Mouse (Mus musculus) midbrain, embryonic 16.5 days (tissue): Measurements from ENCODE around the gene Dclk1. TPM values are rescaled to one million over a fixed set of nuclear protein-coding genes. Genes with fewer than 3 reads are reported as not detected.

Experiments used
- ATAC-seq: fragments of 200-750 bp; cut with Nextera tagmentation; 2 replicates; pipeline ENCODE4 v1.8.0; 2017; ENCODE audit warnings: moderate TSS enrichment
- H3K27ac ChIP-seq: fragments of 300-500 bp; sonication (generic); 2 replicates; pipeline ENCODE4 v1.5.1; 2014; ENCODE audit warnings: mild to moderate bottlenecking, low read length, mixed read lengths
- H3K27me3 ChIP-seq: fragments of 300-500 bp; sonication (generic); 2 replicates; pipeline ENCODE4 v1.6.1; 2014; ENCODE audit warnings: low read depth, low read length, mixed read lengths; ENCODE audit not compliant: control insufficient read depth, insufficient read depth
- H3K36me3 ChIP-seq: fragments of 300-500 bp; sonication (generic); 2 replicates; pipeline ENCODE4 v1.6.1; 2014; ENCODE audit warnings: mild to moderate bottlenecking, low read length, moderate library complexity, mixed read lengths; ENCODE audit not compliant: control insufficient read depth, insufficient read depth
- H3K4me1 ChIP-seq: fragments of 300-500 bp; sonication (generic); 2 replicates; pipeline ENCODE4 v1.6.1; 2014; ENCODE audit warnings: mild to moderate bottlenecking, low read length, mixed read lengths; ENCODE audit not compliant: control insufficient read depth, insufficient read depth
- H3K4me2 ChIP-seq: fragments of 300-500 bp; sonication (generic); 2 replicates; pipeline ENCODE4 v1.6.1; 2014; ENCODE audit warnings: mild to moderate bottlenecking, low read length, mixed read lengths
- H3K4me3 ChIP-seq: fragments of 300-500 bp; sonication (generic); 2 replicates; pipeline ENCODE4 v1.5.1; 2014; ENCODE audit warnings: low read depth, mild to moderate bottlenecking, low read length, moderate library complexity, mixed read lengths
- H3K9ac ChIP-seq: fragments of 300-500 bp; sonication (generic); 2 replicates; pipeline ENCODE4 v1.6.1; 2014; ENCODE audit warnings: low read depth, low read length, mixed read lengths
- H3K9me3 ChIP-seq: fragments of 300-500 bp; sonication (generic); replicated peaks from 2 replicates; pipeline ENCODE4 v1.6.1; 2014; ENCODE audit warnings: mild to moderate bottlenecking, low read length, mixed read lengths; ENCODE audit not compliant: control insufficient read depth, poor library complexity, severe bottlenecking
- WGBS: fragments of 180-500 bp; shearing (Covaris S2); extraction: QIAGEN DNeasy Blood & Tissue Kit; methylation state at CpG from one replicate; pipeline ENCODE4 v1.1.7; 2014; 5-methylcytosine and 5-hydroxymethylcytosine counted together
- polyA plus RNA-seq: library from polyadenylated mRNA; unstranded; fragments of >200 nt; fragmentation: Nextera tagmentation; extraction: Ambion mirVana; gene quantifications from 2 replicates; pipeline ENCODE4 v1.2.1, GENCODE M21; 2015

Dclk1 gene
- polyA plus RNA-seq, 1 experiment from 2014 or later: 293 TPM

DNA sequence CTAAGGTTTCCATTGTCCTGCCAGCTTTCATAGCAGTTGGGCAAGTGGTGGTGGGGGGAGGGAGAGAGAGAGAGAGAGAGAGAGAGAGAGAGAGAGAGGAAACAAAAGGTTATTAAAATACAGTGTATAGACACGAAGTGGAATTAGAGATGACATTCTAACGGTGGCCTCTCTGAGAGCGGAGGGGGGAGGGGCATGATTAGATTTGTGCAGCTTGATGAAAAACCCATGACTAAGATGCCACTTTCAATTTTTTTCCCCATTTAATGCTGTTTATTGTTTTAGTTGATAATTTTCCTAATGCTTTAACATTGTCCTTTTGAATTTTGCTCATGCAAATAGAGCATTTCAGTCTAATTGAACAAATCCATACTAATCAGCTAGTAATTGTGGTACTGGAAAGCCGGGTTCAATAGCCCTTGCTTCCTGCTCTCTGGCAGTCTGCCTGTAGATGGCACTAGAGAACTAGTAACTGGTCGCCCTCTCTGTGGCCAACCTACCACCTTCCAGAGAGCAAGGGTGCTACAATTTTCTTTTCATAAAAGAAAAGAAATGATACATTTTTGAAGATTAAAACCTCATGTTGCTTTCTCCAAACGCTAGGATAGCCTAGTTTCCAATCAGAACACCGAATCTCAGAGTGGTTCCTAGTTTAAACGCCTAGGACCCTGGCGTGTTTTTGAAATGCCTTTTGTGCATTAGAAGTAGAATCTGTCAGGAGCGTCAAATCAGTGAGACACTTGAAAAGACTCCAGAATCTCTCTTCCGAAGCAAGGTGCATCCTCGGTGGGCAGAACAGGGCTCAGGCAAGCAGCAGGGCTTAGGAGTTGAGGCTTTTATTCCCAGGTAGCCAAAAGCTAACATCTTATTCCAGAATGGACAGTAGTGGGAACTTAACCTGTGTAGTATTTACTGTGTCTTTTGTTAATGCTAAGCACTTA is 278.3 kb downstream of the Dclk1 start:
- peaks cover 57% of the 10 kb centered on the region for H3K4me1 ChIP-seq
- peaks cover 8% of the 10 kb centered on the region; the same call in 1 of the 2 replicates for H3K36me3 ChIP-seq
- no peak overlapping the region for H3K4me3 ChIP-seq
- H3K9ac ChIP-seq: peak overlapping the region; percentile 31
- peak; percentile 80 for ATAC-seq
- H3K9me3 ChIP-seq: no peaks in the 10 kb centered on the region
- peak overlapping the region; percentile 90 for H3K27ac ChIP-seq
- H3K4me2 ChIP-seq: peak overlapping the region; percentile 33
- WGBS: 8% methylated on average over 12 of the region's 12 CpGs
- no peaks in the 10 kb centered on the region for H3K27me3 ChIP-seq

DNA sequence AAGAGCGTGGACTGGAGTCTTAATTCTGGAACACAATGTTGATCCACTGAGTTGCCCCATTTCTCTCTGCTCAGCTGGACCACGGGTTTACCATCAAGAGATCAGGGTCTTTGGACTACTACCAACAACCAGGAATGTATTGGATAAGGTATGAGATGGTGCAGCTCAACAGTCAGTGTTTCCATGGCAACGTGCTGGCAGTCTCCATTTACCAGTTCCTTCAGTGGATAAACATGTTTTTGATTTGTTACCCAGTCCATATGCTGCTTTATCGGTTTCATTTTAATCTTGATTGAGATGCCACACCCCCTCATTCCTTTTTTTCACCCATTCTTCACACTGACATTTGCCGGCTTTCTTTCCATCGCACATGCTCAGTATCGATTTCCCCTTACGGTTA is 279.6 kb downstream of the Dclk1 start:
- Histone ChIP-seq H3K4me3 (no peak overlapping the region), H3K36me3 (peaks cover 8% of the 10 kb centered on the region; the same call in 1 of the 2 replicates), H3K4me1 (peaks cover 59% of the 10 kb centered on the region), H3K9me3 (no peaks in the 10 kb centered on the region), H3K4me2 (no peak overlapping the region), H3K9ac (peak overlapping the region; percentile 6; the same call in 1 of the 2 replicates), H3K27me3 (no peaks in the 10 kb centered on the region), H3K27ac (peak overlapping the region; percentile 88)
- WGBS: 30% methylated on average over 8 of the region's 8 CpGs
- ATAC-seq: peak; percentile 13; the same call in 1 of the 2 replicates

GRCm38 (mm10) chr3:55523224-55523623 is 281.1 kb downstream of the Dclk1 start:
- Histone ChIP-seq H3K4me3 (no peak overlapping the region), H3K9me3 (no peaks in the 10 kb centered on the region), H3K36me3 (0 out of 2 replicates have a peak, but pooled peaks cover 5% of the 10 kb centered on the region), H3K4me1 (peaks cover 69% of the 10 kb centered on the region), H3K27me3 (no peaks in the 10 kb centered on the region), H3K4me2 (no peak overlapping the region), H3K27ac (peak overlapping the region; percentile 88), H3K9ac (peak overlapping the region; percentile 52)
- 17% methylated on average over 7 of the region's 7 CpGs for WGBS
- peak; percentile 30; the same call in 1 of the 2 replicates for ATAC-seq

DNA sequence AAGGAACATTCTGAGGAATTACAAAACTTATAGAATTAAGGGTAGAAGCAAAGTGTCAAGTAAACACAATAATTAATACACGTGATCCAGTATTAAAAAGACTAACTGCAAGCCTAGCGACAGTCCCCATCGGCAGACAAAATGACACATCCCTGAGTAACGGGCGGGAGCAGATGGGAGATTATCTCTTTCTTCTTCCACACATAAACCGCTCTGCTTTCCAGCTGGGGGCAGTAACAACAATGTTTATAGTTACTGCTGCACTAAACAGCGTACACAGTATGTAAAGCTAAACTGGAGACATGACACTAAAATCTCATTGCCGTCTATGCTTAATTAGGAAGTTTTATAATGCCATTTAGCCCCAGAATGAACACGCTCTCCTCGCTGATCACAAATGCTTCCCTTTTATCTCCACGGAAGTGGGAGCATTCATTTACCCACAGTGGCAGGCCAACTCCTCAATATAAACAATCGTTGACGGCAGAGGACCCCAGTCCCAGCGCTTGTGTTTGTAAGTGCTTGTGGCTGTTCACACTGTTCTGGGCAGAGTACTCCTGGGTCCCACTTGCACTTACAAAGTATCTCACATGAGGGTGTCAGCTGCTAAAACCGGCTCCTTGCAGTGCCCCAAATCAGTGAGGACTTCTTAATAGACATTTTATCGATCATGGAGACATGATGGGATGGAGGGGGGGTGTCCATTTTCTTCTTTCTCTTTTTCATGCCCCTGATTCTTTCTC is 281.7 kb downstream of the Dclk1 start:
- 0 out of 2 replicates have a peak, but pooled peaks have one; percentile 22 for ATAC-seq
- peak overlapping the region; percentile 88 for H3K27ac ChIP-seq
- no peak overlapping the region for H3K4me3 ChIP-seq
- H3K4me2 ChIP-seq: peak overlapping the region; percentile 26; the same call in 1 of the 2 replicates
- no peaks in the 10 kb centered on the region for H3K27me3 ChIP-seq
- no peaks in the 10 kb centered on the region for H3K9me3 ChIP-seq
- H3K4me1 ChIP-seq: peaks cover 73% of the 10 kb centered on the region
- whole genome bisulfite sequencing: 15% methylated on average over 16 of the region's 16 CpGs
- H3K36me3 ChIP-seq: 0 out of 2 replicates have a peak, but pooled peaks cover 1% of the 10 kb centered on the region
- H3K9ac ChIP-seq: peak overlapping the region; percentile 46; the same call in 1 of the 2 replicates

- Histone ChIP-seq H3K27ac (peak overlapping the region; percentile 88), H3K4me1 (peaks cover 73% of the 10 kb centered on the region), H3K4me3 (no peak overlapping the region), H3K9me3 (no peaks in the 10 kb centered on the region), H3K4me2 (no peak overlapping the region), H3K9ac (peak overlapping the region; percentile 46; the same call in 1 of the 2 replicates), H3K36me3 (no peaks in the 10 kb centered on the region), H3K27me3 (no peaks in the 10 kb centered on the region)
- WGBS: 53% methylated on average over 9 of the region's 9 CpGs
- ATAC-seq: no peak
Observed at GRCm38 (mm10) chr3:55524491-55525195, 282.5 kb downstream of the Dclk1 start.

- Histone ChIP-seq H3K4me3 (no peak overlapping the region), H3K27ac (peak overlapping the region; percentile 54; the same call in 1 of the 2 replicates), H3K9ac (no peak overlapping the region), H3K4me2 (no peak overlapping the region), H3K36me3 (no peaks in the 10 kb centered on the region), H3K9me3 (no peaks in the 10 kb centered on the region), H3K4me1 (peaks cover 69% of the 10 kb centered on the region), H3K27me3 (no peaks in the 10 kb centered on the region)
- 67% methylated on average over 3 of the region's 3 CpGs for WGBS
- ATAC-seq: no peak
Observed at GRCm38 (mm10) chr3:55526470-55526869, 284.3 kb downstream of the Dclk1 start.

- Histone ChIP-seq H3K27ac (peak overlapping the region; percentile 72), H3K4me2 (no peak overlapping the region), H3K9ac (no peak overlapping the region; the same call in 1 of the 2 replicates), H3K36me3 (no peaks in the 10 kb centered on the region), H3K4me3 (no peak overlapping the region), H3K9me3 (no peaks in the 10 kb centered on the region), H3K4me1 (peaks cover 64% of the 10 kb centered on the region), H3K27me3 (no peaks in the 10 kb centered on the region)
- WGBS: 3% methylated on average over 1 of the region's 1 CpGs
- ATAC-seq: no peak
Observed at GRCm38 (mm10) chr3:55527566-55527965, 285.4 kb downstream of the Dclk1 start.

DNA sequence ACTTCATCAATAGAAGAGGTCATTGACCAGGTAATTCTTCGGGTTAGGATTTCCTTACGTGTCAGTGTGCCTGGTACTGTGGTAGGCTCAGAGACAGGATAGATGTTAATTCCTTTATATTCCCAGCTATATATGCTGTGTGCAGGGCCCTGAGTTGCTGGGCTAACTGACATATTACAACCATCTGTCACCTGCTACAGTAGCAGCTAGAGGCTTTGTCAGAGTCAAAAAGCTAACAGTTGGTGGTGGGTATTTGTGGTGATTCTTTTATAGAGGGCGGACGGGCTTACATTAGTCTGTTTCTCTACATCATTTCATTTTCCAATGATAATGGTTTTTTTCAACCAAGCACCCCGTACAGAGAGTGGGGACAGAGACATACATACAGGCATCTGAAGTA is 285.8 kb downstream of the Dclk1 start:
- Histone ChIP-seq H3K9me3 (no peaks in the 10 kb centered on the region), H3K9ac (no peak overlapping the region), H3K27me3 (no peaks in the 10 kb centered on the region), H3K4me1 (peaks cover 61% of the 10 kb centered on the region), H3K4me2 (no peak overlapping the region), H3K27ac (peak overlapping the region; percentile 72), H3K36me3 (no peaks in the 10 kb centered on the region), H3K4me3 (no peak overlapping the region)
- ATAC-seq: no peak
- 57% methylated on average over 5 of the region's 5 CpGs for WGBS
